Mouse (Mus musculus) urinary bladder, postnatal 36 days (tissue): ENCODE data around the gene Lgmn.

Experiments
- DNase-seq, 2 experiments: peaks; one replicate each; pipeline ENCODE4 v3.0.0; 2022; ENCODE audit warnings: low spot score in 2 of 2, mixed read lengths in 1 of 2

The Lgmn gene

GRCm38 (mm10) chr12:102439632-102440023, at the start of gene Lgmn:
Lgmn (minus strand) TSS chr12:102439813.
- DNase-seq: peak; percentile 98

- DNase-seq: no peak
These were observed 45.3 kb upstream of the Lgmn start for GRCm38 (mm10) chr12:102484946-102485345.

DNA sequence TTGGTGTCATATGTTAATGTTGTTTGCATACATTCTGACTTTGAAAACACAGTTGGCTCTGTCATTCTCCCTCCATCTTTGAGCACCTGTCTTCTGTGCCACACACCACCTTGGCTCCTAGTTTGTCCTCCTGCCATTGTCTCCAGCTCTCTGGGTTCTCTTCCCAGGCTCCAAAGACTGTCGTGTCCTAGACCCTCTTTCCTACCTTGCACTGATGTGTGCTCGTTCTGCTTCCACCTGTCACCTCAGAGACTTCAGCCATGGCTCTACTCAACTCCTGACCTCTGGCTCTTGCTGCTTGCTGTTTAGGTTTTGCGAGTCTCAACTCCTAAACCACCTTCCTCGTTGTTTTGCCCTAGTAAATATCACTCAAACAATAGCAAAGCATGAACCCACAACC, 40.9 kb upstream of the Lgmn start:
- no peak for DNase-seq

GRCm38 (mm10) chr12:102474411-102474810, 34.8 kb upstream of the Lgmn start:
- DNase-seq: no peak

DNA sequence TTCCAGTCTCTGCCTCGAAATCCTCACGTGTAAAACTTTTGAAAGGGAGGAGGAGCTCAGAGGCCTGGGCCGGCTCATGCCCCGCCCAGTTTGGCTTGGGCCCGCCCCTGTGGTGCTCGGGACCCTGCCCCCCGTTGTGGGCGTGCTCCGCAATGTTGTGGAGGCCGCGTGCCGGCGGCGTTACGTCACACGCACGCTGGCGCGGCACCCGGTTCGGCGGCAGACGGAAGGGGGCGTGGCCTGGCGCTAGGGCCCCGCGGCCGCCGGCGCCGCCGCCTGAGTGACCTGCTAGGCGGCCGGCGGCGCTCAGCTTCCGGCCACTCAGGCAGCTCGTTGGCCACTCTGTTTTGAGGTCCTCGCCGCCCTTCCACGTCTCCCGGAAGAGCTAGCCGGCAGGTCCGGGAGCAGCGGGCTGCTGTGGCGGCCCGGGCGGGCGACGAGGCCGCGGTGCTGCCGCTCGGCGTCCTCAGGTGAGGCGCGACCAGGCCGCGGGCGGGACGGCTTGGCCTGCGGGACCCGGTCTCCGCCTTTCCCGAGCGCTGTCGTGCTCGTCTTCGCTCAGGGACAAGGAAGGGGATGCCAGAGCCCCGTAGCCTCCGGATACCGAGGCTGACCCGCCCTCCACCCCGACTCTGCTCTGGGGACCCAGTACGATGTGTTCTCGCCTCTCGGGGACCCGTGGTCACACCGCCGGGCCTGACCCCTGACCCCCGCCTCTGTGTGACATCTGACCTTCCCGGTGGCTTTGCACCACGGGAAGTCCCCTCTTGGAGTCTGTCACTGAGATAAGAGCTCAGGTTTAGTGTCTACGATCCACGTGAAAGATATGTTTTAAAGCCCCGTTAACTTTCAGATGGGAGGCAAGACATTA, 29.5 kb upstream of the Lgmn start, which contains the start of gene Golga5:
TSS of gene Golga5 (plus strand) at position 242 of the 871 bp plus-strand sequence.
- peak; percentile 97 to 98 for DNase-seq

DNA sequence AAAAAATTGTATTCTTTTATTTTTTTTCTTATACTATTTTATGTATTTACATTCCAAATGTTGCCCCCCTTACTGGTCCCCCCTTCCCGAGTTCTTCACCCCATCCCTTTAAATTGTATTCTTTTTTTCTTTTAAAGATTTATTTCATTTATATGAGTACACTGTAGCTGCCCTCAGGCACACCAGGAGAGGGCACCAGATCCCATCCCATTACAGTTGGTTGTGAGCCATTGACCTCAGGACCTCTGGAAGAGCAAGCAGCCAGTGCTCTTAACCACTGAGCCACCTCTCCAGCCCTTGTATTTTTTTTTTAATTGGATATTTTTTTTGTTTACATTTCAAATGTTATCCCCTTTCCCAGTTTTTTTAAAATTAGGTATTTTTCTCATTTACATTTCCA, 28.5 kb upstream of the Lgmn start:
- no peak for DNase-seq

- DNase-seq: no peak
These were observed 25.0 kb upstream of the Lgmn start for GRCm38 (mm10) chr12:102464650-102465049.

DNA sequence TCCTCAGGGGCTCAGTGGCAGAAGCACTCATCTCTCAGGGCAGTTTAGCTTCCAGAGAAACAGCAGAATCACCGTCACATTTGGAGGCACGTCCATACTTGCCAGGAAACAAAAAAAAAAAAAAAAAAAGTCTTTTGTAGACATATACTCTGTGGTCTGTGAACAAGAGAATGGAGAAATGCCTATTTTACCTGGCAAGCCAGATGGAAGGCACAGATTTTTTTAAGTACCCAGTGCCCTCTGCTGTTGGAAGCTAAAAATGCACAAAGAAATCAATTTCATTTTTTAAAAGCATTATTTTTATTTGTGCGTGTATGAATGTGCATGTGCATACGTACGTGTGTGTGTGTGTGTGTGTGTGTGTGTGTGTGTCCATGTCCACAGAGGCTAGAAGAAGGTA, 21.6 kb upstream of the Lgmn start:
- DNase-seq: no peak

DNA sequence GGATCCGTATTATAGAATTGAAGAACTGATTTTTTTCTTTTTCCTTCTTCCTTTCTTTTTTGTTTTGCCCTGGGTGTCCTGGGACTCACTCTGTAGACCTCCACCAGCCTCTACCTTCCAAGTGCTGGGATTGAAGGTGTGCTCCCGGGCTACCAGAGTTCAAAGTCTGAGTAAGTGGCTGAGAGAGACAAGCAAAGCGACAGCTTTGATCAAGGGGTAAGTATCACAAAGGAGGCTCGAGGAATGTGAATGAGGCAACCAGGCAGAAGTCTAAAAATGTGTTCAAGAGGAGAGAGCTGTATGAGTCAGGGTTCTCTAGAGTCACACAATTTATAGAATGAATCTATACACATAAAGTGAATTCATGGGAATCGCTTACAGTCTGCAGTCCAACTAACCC, 20.4 kb upstream of the Lgmn start:
- no peak for DNase-seq

GRCm38 (mm10) chr12:102456467-102457193, 17.0 kb upstream of the Lgmn start:
- no peak for DNase-seq

DNA sequence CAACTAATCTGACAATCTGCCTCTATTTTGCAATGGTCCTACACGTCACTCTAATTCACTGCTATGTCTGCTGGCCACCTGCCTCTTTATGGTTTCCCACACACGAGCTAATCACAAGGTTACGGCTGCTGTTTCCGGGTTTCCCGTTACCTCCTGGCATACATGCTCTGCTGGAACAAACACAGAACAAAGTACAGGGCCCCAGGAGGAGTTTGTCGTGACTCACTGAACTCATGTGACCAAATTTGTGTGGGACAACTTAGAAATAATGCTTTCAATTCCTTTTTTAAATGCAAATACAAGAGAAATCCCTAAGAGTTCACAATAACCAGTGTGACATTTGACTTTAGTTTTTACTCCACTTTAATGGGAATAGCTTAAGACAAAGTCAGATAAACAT, 14.0 kb upstream of the Lgmn start:
- DNase-seq: peak in 1 of 2 experiments; percentile 16

GRCm38 (mm10) chr12:102451126-102451851, 11.7 kb upstream of the Lgmn start:
- no peak for DNase-seq

DNA sequence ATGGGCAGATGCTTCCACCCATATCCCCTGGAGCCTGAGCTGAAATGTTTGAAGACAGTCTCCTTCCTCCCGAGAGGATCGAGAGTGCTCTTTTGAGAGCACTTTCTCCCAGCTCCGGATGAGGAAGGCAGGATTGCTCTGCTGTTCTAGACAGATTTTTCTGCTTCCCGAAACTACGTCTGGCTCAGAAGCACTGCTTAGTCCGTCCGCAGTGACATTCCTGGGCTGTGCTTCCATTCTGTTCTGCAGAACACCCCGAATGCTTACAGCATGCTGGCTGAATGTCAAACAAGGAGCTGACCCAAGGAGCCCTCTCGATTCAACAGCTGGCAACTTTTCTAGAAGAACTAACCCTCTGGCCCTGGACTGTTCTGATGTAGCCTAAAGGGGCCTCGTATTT, 10.8 kb upstream of the Lgmn start:
- DNase-seq: no peak

DNA sequence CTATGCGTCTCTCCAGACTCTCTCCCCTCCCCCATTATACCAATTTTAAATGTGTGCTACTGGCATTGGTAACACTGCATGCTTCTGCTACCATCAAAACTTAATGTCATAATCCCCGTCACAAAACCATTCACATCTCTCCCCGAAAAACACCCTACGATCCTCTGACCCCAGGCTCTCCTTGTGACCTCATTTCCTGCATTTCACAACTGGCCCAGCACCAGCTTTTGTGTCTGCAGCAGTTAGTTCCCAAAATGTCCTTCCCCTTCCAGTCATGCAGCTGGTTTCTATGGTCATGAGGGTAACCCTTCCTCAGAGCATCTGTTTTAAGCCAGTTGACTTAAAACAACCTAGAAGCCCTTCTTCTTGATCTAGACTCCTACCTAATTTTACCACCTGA, 5.8 kb upstream of the Lgmn start:
- no peak for DNase-seq

- no peak for DNase-seq
These were observed 4.1 kb upstream of the Lgmn start for GRCm38 (mm10) chr12:102443676-102444075.

- no peak for DNase-seq
These were observed 3.0 kb upstream of the Lgmn start for GRCm38 (mm10) chr12:102442639-102443038.

GRCm38 (mm10) chr12:102441141-102441540, 1.5 kb upstream of the Lgmn start:
- DNase-seq: no peak

- no peak for DNase-seq
These were observed 938 bp upstream of the Lgmn start for GRCm38 (mm10) chr12:102440551-102440950.

DNA sequence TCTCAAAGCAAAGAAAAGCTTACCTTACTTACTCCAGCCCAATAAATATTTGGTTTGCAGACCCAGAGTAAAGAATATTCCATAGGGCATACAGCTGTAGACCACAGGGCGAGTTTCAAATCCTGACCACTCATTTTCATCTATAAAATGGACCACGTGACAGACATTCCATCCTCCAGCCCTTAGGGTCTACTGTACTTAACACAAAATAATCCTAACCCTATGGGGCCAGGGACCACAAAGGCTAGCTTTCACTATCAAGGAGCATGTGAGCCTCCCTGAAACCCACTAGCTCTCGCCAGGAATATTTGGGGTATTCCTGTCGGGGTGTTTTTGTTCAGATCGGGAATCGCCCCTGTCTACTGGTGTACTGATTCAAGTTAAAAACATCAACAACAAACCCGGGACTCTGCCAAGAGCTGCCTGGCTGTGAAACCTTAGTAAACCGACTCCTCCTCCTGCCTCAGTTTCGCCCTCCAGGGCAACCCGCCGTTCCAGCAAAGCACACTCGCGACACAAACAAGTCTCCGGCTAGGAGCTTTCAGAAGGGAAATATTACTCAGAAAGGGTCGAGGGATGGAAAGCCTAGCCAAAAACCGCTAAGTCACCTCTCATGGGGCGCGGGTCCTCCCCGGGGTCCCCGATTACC, 506 bp downstream of the Lgmn start:
- no peak for DNase-seq

DNA sequence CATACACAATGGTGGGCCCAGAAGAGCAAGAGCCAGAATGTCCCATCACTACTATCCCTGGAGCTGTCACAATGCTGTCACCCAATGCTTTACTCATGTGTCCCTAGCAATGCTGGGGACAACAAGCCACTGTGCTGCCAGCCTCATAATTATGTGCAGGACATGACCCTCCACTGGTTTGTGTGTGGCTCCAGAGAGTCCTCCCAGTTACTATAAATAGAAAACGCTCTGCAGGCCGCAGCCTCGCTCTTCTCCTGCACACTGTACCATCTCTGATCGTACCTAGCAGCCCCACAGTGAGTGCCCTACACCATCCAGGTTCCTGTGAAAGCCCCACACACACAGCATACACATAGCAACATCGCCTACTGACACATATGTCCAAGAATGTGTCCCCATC, 1.7 kb downstream of the Lgmn start:
- DNase-seq: no peak

DNA sequence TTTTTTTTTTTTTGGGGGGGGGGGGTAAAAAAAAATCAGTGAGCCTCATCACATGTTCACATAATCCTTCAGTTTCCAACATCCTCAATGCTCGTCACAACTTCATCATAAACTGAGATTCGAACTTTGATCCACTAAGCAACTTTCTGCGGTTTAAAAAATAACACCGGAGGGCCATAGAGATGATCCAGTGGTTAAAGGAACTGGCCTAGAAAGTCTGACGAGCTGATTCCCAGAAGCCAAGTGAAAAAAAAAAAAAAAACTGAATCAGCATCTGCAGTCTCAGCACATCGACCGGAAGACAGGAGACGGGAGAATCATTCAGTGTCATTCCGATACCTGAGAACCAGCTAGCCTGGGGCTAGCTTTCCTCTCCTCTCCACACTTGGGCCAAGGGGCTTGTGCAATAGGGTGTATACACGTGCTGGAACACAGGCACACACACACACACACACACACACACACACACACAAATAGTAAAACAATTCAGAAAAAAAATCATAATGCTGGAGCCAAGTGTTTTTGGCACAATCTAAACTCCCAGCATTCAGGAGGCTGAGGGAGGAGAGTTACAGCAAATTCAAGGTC, 2.6 kb downstream of the Lgmn start:
- no peak for DNase-seq
